Mouse (Mus musculus) MEL (cell line): ENCODE measurements around the gene Fhit.

ENCODE experiments used
- CHD2 ChIP-seq: IDR thresholded peaks from 2 replicates; pipeline ENCODE4 v1.6.1; 2011; ENCODE audit warnings: low read length, improper control_type of control experiment
- CTCF ChIP-seq, 3 experiments: IDR thresholded peaks in 2 of 3; conservative IDR thresholded peaks in 1 of 3; 2 replicates each; pipeline ENCODE4 v1.5.1; 2011 to 2012; ENCODE audit warnings: low read length in 3 of 3, low read depth in 2 of 3, mild to moderate bottlenecking in 2 of 3, improper control_type of control experiment in 1 of 3, inconsistent platforms in 1 of 3, mixed read lengths in 1 of 3, moderate library complexity in 1 of 3; ENCODE audit not compliant: control insufficient read depth in 1 of 3, insufficient read depth in 1 of 3, poor library complexity in 1 of 3, severe bottlenecking in 1 of 3
- EP300 ChIP-seq, 2 experiments: IDR thresholded peaks; 2 replicates each; pipeline ENCODE4 v1.6.1; 2011; ENCODE audit warnings: improper control_type of control experiment in 2 of 2, low read length in 2 of 2, low read depth in 1 of 2, mild to moderate bottlenecking in 1 of 2
- ETS1 ChIP-seq: IDR thresholded peaks from 2 replicates; pipeline ENCODE4 v1.6.1; 2012; ENCODE audit warnings: low read depth, mild to moderate bottlenecking, inconsistent platforms, low read length, improper control_type of control experiment, moderate library complexity
- ZKSCAN1 ChIP-seq: IDR thresholded peaks from 2 replicates; pipeline ENCODE4 v1.6.1; 2012; ENCODE audit warnings: low read depth, mild to moderate bottlenecking, inconsistent platforms, low read length, improper control_type of control experiment, moderate library complexity
- ZMIZ1 ChIP-seq: IDR thresholded peaks from 2 replicates; pipeline ENCODE4 v1.6.1; 2012; ENCODE audit warnings: low read depth, mild to moderate bottlenecking, inconsistent platforms, low read length, improper control_type of control experiment, moderate library complexity

- TF ChIP-seq ETS1 = no peak
- TF ChIP-seq EP300 (IDR thresholded peaks at IDR 0.05; ENCODE audit: low read depth in 1 of 2, low read length in 2 of 2) = no peak
- no peak for TF ChIP-seq ZKSCAN1
- TF ChIP-seq ZMIZ1 = no peak
- no peak for TF ChIP-seq CHD2
- TF ChIP-seq CTCF (IDR thresholded peaks at IDR 0.05 in 2 of 3, conservative IDR thresholded peaks at IDR 0.05 in 1 of 3; ENCODE audit: control insufficient read depth in 1 of 3, insufficient read depth in 1 of 3, low read depth in 2 of 3, low read length in 3 of 3, poor library complexity in 1 of 3, severe bottlenecking in 1 of 3) = no peak
Observed at GRCm38 (mm10) chr14:9963853-9964252, 1198.0 kb downstream of the Fhit start.
